Mouse (Mus musculus) brain, embryonic 14.5 days (tissue): ENCODE data around the gene Pgam2. TPM values are rescaled to one million over a fixed set of nuclear protein-coding genes. Genes with fewer than 3 reads are reported as not detected.
"Not testable (repeated sequence)": the region's sequence is repeated elsewhere in the genome, so short reads cannot be mapped to it uniquely, and the experiment has no call there.

Source experiments
- DNase-seq: peaks from one replicate; pipeline ENCODE4 v3.0.0-alpha.2; 2011; ENCODE audit warnings: low read depth
- CTCF ChIP-seq: fragments of 200-500 bp; IDR thresholded peaks from 2 replicates; pipeline ENCODE4 v1.5.1; 2012; ENCODE audit warnings: inconsistent platforms, mild to moderate bottlenecking, moderate library complexity, borderline replicate concordance; ENCODE audit not compliant: insufficient read depth, insufficient read length; ENCODE audit errors: extremely low read depth
- POLR2A ChIP-seq: fragments of 200-500 bp; IDR thresholded peaks from 2 replicates; pipeline ENCODE4 v1.6.1; 2012; ENCODE audit warnings: mild to moderate bottlenecking, inconsistent platforms, borderline replicate concordance; ENCODE audit not compliant: poor library complexity, insufficient read depth, insufficient read length, severe bottlenecking; ENCODE audit errors: extremely low read depth
- polyA plus RNA-seq: library from polyadenylated mRNA; depleted of rRNA; stranded (reverse); fragments of >200 nt; gene quantifications from 2 replicates; pipeline ENCODE4 v1.2.3, GENCODE M21; 2012

The Pgam2 gene
- polyA plus RNA-seq, 1 experiment, result 0.82 TPM

GRCm38 (mm10) chr11:5836126-5836525, 32.6 kb upstream of the Pgam2 start:
- peak; percentile 55 for DNase-seq
- TF ChIP-seq POLR2A (no peak), CTCF (peak; percentile 27; the same call in 1 of the 2 replicates)

- no peak for DNase-seq
- TF ChIP-seq POLR2A (no peak), CTCF (no peak)
Measured at GRCm38 (mm10) chr11:5835057-5835456, 31.5 kb upstream of the Pgam2 start.

GRCm38 (mm10) chr11:5834506-5834905, 31.0 kb upstream of the Pgam2 start:
- TF ChIP-seq POLR2A (no peak), CTCF (no peak)
- DNase-seq, result no peak

GRCm38 (mm10) chr11:5829327-5829726, 25.8 kb upstream of the Pgam2 start:
- TF ChIP-seq POLR2A (no peak), CTCF (no peak)

GRCm38 (mm10) chr11:5828509-5829191, 25.1 kb upstream of the Pgam2 start:
- no peak for DNase-seq

More at GRCm38 (mm10) chr11:5829327-5829726, 25.8 kb upstream of the Pgam2 start:
- DNase-seq, result no peak

GRCm38 (mm10) chr11:5827931-5828330, 24.4 kb upstream of the Pgam2 start:
- DNase-seq, result no peak
- TF ChIP-seq CTCF, result no peak
- no peak for TF ChIP-seq POLR2A

More at GRCm38 (mm10) chr11:5828509-5829191, 25.1 kb upstream of the Pgam2 start:
- no peak for TF ChIP-seq POLR2A
- TF ChIP-seq CTCF, result no peak

GRCm38 (mm10) chr11:5825432-5825831, 21.9 kb upstream of the Pgam2 start:
- no peak for TF ChIP-seq POLR2A
- no peak for DNase-seq

- no peak for DNase-seq
Measured at GRCm38 (mm10) chr11:5819223-5819622, 15.7 kb upstream of the Pgam2 start.

GRCm38 (mm10) chr11:5813381-5813780, 9.8 kb upstream of the Pgam2 start:
- TF ChIP-seq POLR2A (no peak), CTCF (no peak)
- DNase-seq, result no peak

More at GRCm38 (mm10) chr11:5819223-5819622, 15.7 kb upstream of the Pgam2 start:
- TF ChIP-seq CTCF (no peak), POLR2A (no peak)

- DNase-seq, result not testable (repeated sequence)
Measured at GRCm38 (mm10) chr11:5809487-5809886, 6.0 kb upstream of the Pgam2 start.

GRCm38 (mm10) chr11:5807956-5808355, 4.4 kb upstream of the Pgam2 start:
- TF ChIP-seq CTCF, result no peak
- no peak for TF ChIP-seq POLR2A
- DNase-seq, result no peak

- no peak for TF ChIP-seq CTCF
- DNase-seq, result no peak
Measured at GRCm38 (mm10) chr11:5805711-5806110, 2.2 kb upstream of the Pgam2 start.
